Mouse (Mus musculus): Measurements from ENCODE around the gene Tmem274.

The Tmem274 gene

GRCm38 (mm10) chr4:149475096-149475495, 2.1 kb upstream of the Tmem274 start:
- in situ Hi-C loops (cut with MboI) = no loop called here

GRCm38 (mm10) chr4:149484566-149484965, 7.4 kb downstream of the Tmem274 start:
- in situ Hi-C loops (cut with MboI) = no loop called here

DNA sequence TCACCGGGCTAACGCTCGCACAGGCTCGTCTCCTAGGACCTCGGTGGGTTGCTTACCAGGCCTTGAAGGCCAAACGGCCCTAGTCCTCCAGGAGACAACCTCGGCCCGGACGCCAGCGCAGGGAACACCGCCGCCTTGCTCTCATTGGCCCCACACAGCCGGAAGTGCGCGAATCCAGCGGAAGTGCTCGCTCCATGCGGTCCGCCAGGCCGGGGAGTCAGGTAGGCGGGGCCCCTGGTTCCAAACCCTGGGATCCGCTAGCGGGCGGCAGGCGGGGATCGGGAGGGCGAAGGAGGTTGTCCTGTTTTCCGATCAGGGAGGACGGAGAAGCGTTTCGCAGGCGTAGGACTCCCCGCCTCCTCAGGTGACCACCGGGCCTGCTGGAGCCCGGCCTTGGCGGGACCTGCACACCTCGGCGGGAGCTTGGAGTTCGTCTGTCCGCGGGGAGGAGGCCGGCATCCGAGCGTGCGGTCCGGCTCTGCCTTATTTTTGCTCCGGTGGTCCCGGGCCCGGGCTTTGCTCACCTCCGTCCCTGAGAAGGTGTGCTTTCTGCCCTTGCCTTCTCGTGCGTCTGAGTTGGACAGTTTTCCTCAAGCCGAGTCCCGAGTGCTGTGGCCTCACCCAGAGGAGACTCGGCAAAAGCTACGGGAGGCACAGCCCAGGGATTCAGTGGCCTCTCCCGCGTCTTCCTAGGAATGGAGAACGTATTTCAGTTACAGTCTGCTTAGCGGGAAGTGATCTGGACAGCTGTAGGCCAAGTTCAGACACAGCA, 8.1 kb downstream of the Tmem274 start, which contains the start of the genes Nmnat1 and Lzic:
Gene Nmnat1 (minus strand): TSS at position 150 of the 772 bp plus-strand sequence.
Gene Lzic (plus strand): TSS at position 177 of the 772 bp plus-strand sequence.
- in situ Hi-C loops (cut with MboI) = no loop called here

DNA sequence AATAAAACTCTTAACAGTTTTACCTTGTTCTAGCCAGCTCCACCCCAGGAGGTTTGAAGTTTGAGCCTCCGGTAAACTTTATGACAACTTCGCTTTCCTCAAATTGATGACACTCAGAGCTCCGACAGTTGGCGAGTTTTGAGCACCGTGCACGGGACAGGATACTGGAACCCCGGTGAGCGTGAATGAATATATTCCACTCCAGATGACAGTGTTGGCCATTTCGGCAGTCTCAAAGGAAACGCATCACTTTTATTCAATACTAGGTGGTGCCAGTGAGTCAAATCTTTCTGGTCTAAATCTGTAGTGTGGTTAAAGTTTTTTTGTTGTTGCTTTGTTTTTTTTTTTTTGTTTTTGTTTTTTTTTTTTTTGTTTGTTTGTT, 8.6 kb downstream of the Tmem274 start:
- in situ Hi-C loops (cut with MboI) = no loop called here

- in situ Hi-C loops (cut with MboI) = no loop called here
Observed at GRCm38 (mm10) chr4:149487729-149488128, 10.6 kb downstream of the Tmem274 start.

DNA sequence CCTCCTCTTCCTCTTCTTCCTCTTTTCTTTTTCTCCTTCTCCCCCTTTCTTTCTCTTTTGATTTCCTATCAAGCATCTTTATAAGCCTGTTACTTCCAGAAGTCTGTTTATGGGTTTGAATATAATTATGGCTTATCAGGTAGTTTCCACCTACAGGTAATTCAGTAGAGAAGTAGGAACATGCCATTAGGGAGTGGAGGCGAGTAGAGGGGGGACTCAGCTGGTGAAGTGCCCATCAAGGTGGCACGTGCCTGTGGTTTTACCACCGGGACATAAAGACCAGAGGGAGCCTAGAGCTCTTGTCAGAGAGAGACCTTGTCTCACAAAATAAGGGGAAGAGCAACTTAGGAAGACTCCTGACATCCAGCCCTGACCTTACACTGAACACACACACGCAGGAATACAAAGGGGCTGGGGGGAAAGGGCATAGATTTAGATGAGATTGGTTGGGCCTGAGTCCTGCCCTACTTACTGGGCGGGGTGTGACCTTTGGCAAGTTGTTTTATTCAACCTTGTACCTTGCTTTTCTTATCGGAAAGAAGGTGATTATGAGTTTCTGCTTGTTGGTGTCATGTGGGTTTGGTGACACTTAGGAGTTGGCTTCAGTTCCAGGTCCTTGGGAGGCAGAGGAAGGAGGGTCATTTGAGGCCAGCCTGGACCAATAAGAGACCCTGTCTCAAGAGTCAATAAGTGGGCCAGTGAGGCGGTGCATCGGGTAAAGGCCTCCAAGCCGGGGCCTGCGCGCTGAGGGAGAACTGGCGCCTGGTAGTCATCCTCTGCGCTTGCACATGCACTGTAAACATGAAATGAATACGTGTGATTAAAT, 12.4 kb downstream of the Tmem274 start:
- in situ Hi-C loops (cut with MboI) = no loop called here

DNA sequence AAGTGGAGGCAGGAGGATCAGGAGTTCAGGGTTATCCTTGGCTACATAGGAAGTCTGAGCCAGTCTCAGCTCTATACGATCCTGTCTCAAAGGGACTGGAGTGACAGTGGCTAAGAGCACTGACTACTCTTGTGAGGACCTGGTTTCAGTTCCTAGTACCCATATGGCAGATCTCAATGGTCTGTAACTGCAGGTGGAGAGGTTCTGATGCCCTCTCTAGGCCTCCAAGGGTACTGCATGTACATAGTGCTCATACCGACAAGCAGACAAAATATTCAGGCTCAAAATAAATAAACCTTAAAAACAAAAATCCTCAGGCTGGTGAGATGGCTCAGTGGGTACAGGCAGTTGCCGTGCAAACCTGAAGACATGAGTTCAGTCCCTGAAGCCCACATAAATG, 14.0 kb downstream of the Tmem274 start:
- in situ Hi-C loops (cut with MboI) = no loop called here

GRCm38 (mm10) chr4:149496612-149497011, 19.4 kb downstream of the Tmem274 start:
- in situ Hi-C loops (cut with MboI) = no loop called here

- in situ Hi-C loops (cut with MboI) = no loop called here
Observed at GRCm38 (mm10) chr4:149498901-149499300, 21.7 kb downstream of the Tmem274 start.

- in situ Hi-C loops (cut with MboI) = no loop called here
Observed at GRCm38 (mm10) chr4:149499790-149500189, 22.6 kb downstream of the Tmem274 start.

GRCm38 (mm10) chr4:149504363-149504762, 27.2 kb downstream of the Tmem274 start:
- in situ Hi-C loops (cut with MboI) = no loop called here

DNA sequence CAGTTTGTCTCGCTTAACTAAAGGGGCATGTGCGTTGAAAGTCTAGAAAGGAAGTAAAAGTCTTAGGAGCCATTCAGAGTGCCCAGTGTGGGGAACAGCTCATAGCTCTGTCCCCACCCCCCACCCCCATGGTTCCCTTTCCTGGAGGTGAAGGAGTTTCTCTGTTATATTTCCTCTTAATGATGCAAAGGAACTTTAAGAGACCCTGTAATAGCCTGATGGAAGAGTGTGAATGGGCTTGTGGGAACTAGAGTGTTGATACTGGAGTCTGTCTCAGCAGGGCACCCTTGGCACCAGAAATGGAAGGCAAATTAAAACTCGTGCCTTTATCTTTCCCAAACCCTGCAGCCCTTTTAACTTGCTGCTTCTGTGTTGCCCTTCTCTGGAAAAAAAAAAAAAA, 27.7 kb downstream of the Tmem274 start:
- in situ Hi-C loops (cut with MboI) = no loop called here

DNA sequence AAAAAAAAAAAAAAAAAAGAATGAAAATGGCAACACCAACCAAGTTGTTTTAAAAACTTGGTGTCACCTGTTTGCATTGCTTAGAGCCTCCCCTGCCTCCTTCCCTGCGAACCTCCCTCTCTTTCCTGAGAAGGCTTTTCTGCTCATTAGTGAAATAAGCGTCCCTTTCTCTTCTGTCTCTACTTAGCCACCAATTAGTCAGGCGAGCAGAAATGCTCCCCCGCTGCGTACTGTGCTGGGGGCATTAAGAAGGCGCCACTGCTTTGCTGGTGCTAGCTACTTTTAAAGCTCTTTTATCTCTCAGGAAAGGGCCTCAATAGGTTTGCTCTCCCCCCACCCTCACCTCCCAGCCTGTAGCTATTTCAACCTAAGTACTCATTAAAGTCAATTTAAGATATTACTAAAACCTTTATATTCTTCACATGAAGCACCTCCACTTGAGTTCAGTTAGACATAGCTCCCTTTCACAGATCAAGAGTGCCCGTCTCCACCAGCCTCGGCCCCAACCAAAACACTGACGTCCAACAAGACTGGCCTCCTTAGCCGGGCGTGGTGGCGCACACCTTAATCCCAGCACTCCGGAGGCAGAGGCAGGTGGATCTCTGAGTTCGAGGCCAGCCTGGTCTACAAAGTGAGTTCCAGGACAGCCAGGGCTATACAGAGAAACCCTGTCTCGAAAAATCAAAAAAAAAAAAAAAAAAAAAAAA, 28.2 kb downstream of the Tmem274 start:
- in situ Hi-C loops (cut with MboI) = no loop called here

DNA sequence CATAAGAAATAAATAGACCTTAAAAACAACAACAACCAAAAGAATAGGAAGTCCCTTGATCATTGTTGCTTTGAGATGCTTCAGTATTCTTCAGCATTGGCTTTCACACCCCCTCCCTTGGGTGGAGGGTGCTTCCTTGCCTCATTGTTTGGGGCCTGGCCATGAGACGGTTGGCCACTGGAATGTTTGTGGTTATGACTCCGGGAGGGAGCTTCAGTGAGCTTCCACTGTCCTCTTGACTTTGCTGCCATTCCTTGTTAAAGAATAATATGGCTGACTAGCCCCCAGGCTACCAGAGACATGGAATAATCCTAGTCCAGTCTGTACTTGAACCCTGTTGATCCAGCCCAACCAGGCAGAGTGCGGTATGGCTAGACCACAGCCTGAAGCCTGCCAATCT, 29.7 kb downstream of the Tmem274 start:
- in situ Hi-C loops (cut with MboI) = no loop called here

- in situ Hi-C loops (cut with MboI) = no loop called here
Observed at GRCm38 (mm10) chr4:149511221-149511646, 34.1 kb downstream of the Tmem274 start.

DNA sequence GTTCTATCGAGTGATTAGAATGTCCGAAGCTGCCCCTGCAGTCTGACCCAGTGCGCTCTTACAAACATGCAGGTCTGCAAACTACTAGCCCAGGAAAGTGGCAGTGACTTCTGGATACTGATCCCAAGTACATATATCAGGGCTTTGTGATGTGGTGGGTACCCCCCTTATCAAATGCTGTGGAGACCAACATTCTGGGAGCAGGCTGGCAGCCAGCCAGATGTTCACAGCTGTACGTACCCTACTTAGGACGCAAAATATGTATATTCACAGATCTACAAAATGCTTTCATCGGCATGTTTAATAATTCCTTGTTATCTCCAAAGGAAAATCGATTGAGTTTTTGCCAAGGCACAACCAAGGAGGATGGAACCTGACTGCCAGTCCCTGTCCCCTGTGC, 34.9 kb downstream of the Tmem274 start:
- in situ Hi-C loops (cut with MboI) = no loop called here

- in situ Hi-C loops (cut with MboI) = no loop called here
Observed at GRCm38 (mm10) chr4:149515706-149516105, 38.5 kb downstream of the Tmem274 start.

- in situ Hi-C loops (cut with MboI) = no loop called here
Observed at GRCm38 (mm10) chr4:149517868-149518340, 40.7 kb downstream of the Tmem274 start, which contains the start of gene Ctnnbip1. Ctnnbip1 (plus strand) TSS chr4:149518236.

- in situ Hi-C loops (cut with MboI) = no loop called here
Observed at GRCm38 (mm10) chr4:149518351-149519220, 41.4 kb downstream of the Tmem274 start.

- in situ Hi-C loops (cut with MboI) = no loop called here
Observed at GRCm38 (mm10) chr4:149521258-149521657, 44.1 kb downstream of the Tmem274 start.

- in situ Hi-C loops (cut with MboI) = no loop called here
Observed at GRCm38 (mm10) chr4:149523961-149524360, 46.8 kb downstream of the Tmem274 start.
